Comparison of ENCODE assay signal across 30 mouse cellular contexts in the genomic region with DNA sequence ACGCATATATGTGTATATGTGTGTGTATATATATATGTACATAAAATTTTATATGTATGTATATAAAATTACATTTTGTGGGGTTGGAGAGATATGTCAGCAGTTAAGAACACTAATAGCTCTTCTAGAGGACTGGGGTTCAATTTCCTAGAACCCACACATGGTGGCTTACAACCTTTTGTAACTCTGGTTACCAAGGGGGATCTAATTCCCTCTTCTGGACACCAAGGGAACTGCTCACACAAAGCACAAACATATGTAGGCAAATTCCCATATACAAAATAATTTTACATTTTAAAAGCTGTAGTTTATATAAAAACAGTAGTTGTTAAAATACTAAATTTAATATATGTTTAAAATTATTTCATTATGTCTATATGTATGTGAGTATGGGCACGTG. TPM values are rescaled to one million over a fixed set of nuclear protein-coding genes. Genes with fewer than 3 reads are reported as not detected.
DNase-seq lines count a peak whose midpoint lies in the region; ATAC-seq and TF ChIP-seq lines count a peak whose summit lies in the region.
"Had no signal": no experiment of that assay in that cellular context is flagged by ENCODE, and none has a peak within 500 bp of the region (broad histone marks: within the 10 kb centered on the region; RNA-seq: fewer than 3 reads in every experiment).

No protein-coding gene starts in this region.

- 91% methylated on average over 2 of the region's 2 CpGs for WGBS in intestine, postnatal 0 days
- 93% methylated on average over 2 of the region's 2 CpGs for WGBS in intestine, embryonic 15.5 days

- H3K9ac ChIP-seq in intestine, postnatal 0 days (ENCODE audit: low read depth, low read length), result no peak overlapping the region
- no peak overlapping the region for H3K9ac ChIP-seq in intestine, embryonic 15.5 days
- H3K9ac ChIP-seq in CH12.LX (ENCODE audit: insufficient read depth, low read depth), result no peak overlapping the region
- H3K9ac ChIP-seq: embryonic facial prominence, embryonic 13.5 days; forebrain, embryonic 15.5 days; hindbrain, embryonic 15.5 days; limb, embryonic 15.5 days; liver, embryonic 14.5 days; midbrain, embryonic 12.5 days had no signal

- ATAC-seq in intestine, postnatal 0 days, result no peak
- ATAC-seq in intestine, embryonic 15.5 days, result no peak
- ATAC-seq: forebrain, embryonic 15.5 days; inflammation-experienced regulatory T-cells, adult 6 months had no signal

- no peaks in the 10 kb centered on the region for H3K79me2 ChIP-seq in CH12.LX (replicated peaks; ENCODE audit: control insufficient read depth, extremely low read depth, insufficient read depth, poor library complexity, severe bottlenecking)

- H3K27me3 ChIP-seq in intestine, postnatal 0 days (replicated peaks; ENCODE audit: control insufficient read depth, insufficient read depth, low read length), result no peaks in the 10 kb centered on the region
- no peaks in the 10 kb centered on the region for H3K27me3 ChIP-seq in intestine, embryonic 15.5 days (replicated peaks)
- H3K27me3 ChIP-seq in CH12.LX (replicated peaks), result no peaks in the 10 kb centered on the region
- no peaks in the 10 kb centered on the region for H3K27me3 ChIP-seq in splenic B cell, adult 2 months (ENCODE audit: control insufficient read depth, insufficient read depth, low read length, poor library complexity, severe bottlenecking)
- H3K27me3 ChIP-seq: embryonic facial prominence, embryonic 13.5 days; forebrain, embryonic 15.5 days; hindbrain, embryonic 15.5 days; limb, embryonic 15.5 days; megakaryocyte, embryonic 14.5 days; midbrain, embryonic 12.5 days had no signal

- no peak for TF ChIP-seq POLR2A in CH12.LX (IDR thresholded peaks at IDR 0.05; ENCODE audit: low read depth, low read length)

- no peak overlapping the region for H3K4me2 ChIP-seq in intestine, postnatal 0 days (replicated peaks; ENCODE audit: low read depth)
- no peak overlapping the region for H3K4me2 ChIP-seq in intestine, embryonic 15.5 days (replicated peaks)
- H3K4me2 ChIP-seq in CH12.LX (ENCODE audit: insufficient read depth, low read depth, poor library complexity, severe bottlenecking), result no peak overlapping the region
- H3K4me2 ChIP-seq: embryonic facial prominence, embryonic 13.5 days; forebrain, embryonic 15.5 days; hindbrain, embryonic 15.5 days; limb, embryonic 15.5 days; midbrain, embryonic 12.5 days had no signal

- no peak for TF ChIP-seq EP300 in CH12.LX (IDR thresholded peaks at IDR 0.05; ENCODE audit: low read length)

- no peaks in the 10 kb centered on the region for H3K9me3 ChIP-seq in intestine, postnatal 0 days (ENCODE audit: control insufficient read depth)
- no peaks in the 10 kb centered on the region for H3K9me3 ChIP-seq in intestine, embryonic 15.5 days
- no peaks in the 10 kb centered on the region for H3K9me3 ChIP-seq in CH12.LX (replicated peaks; ENCODE audit: low read length)
- H3K9me3 ChIP-seq: embryonic facial prominence, embryonic 13.5 days; forebrain, embryonic 10.5 days; forebrain, embryonic 15.5 days; G1E; hindbrain, embryonic 10.5 days; hindbrain, embryonic 15.5 days; limb, embryonic 10.5 days; limb, embryonic 15.5 days; megakaryocyte, embryonic 14.5 days; midbrain, embryonic 12.5 days had no signal

- H3K4me3 ChIP-seq in intestine, postnatal 0 days (ENCODE audit: low read depth, low read length), result no peak overlapping the region
- H3K4me3 ChIP-seq in intestine, embryonic 15.5 days (replicated peaks), result no peak overlapping the region
- H3K4me3 ChIP-seq in CH12.LX (replicated peaks in 1 of 3; ENCODE audit: low read depth in 2 of 3, low read length in 2 of 3, poor library complexity in 1 of 3), result no peak overlapping the region
- H3K4me3 ChIP-seq: embryonic facial prominence, embryonic 13.5 days; forebrain, embryonic 10.5 days; forebrain, embryonic 15.5 days; hindbrain, embryonic 10.5 days; hindbrain, embryonic 15.5 days; limb, embryonic 10.5 days; limb, embryonic 15.5 days; megakaryocyte, embryonic 14.5 days; midbrain, embryonic 12.5 days had no signal

- peak; percentile 30 for TF ChIP-seq CTCF in intestine, postnatal 0 days (IDR thresholded peaks at IDR 0.05; ENCODE audit: low read depth)
- TF ChIP-seq CTCF in CH12.LX (conservative IDR thresholded peaks at IDR 0.05 in 1 of 2, IDR thresholded peaks at IDR 0.05 in 1 of 2; ENCODE audit: low read depth in 2 of 2, low read length in 2 of 2), result peak in 1 of 2 experiments; percentile 52; a peak in 2 of 4 replicates

- dilution Hi-C loops in CH12.LX (cut with MboI; ENCODE audit: extremely low pct_ligation_motif_present, extremely low pct_unique_long_range_greater_than_20kb, low sequenced_read_pairs), result no loop called here

- H3K36me3 ChIP-seq in intestine, postnatal 0 days (ENCODE audit: control insufficient read depth, insufficient read depth), result no peaks in the 10 kb centered on the region
- H3K36me3 ChIP-seq in intestine, embryonic 15.5 days, result no peaks in the 10 kb centered on the region
- no peaks in the 10 kb centered on the region for H3K36me3 ChIP-seq in CH12.LX (replicated peaks in 1 of 2; ENCODE audit: control insufficient read depth in 1 of 2, insufficient read depth in 1 of 2, low read length in 1 of 2)
- H3K36me3 ChIP-seq in splenic B cell, adult 2 months (ENCODE audit: control insufficient read depth, insufficient read depth, low read length, poor library complexity, severe bottlenecking), result no peaks in the 10 kb centered on the region
- H3K36me3 ChIP-seq: embryonic facial prominence, embryonic 13.5 days; forebrain, embryonic 10.5 days; forebrain, embryonic 15.5 days; hindbrain, embryonic 10.5 days; hindbrain, embryonic 15.5 days; limb, embryonic 10.5 days; limb, embryonic 15.5 days; midbrain, embryonic 12.5 days had no signal

- in situ Hi-C loops in CH12.LX (cut with MboI; ENCODE audit: low pct_ligation_motif_present, low pct_unique_long_range_greater_than_20kb, low sequenced_read_pairs), result no loop called here

- H3K27ac ChIP-seq in intestine, postnatal 0 days (ENCODE audit: low read depth, low read length), result no peak overlapping the region
- no peak overlapping the region for H3K27ac ChIP-seq in intestine, embryonic 15.5 days
- no peak overlapping the region for H3K27ac ChIP-seq in CH12.LX (ENCODE audit: insufficient read depth, low read depth)
- H3K27ac ChIP-seq: embryonic facial prominence, embryonic 13.5 days; forebrain, embryonic 10.5 days; forebrain, embryonic 15.5 days; hindbrain, embryonic 10.5 days; hindbrain, embryonic 15.5 days; limb, embryonic 10.5 days; limb, embryonic 15.5 days; liver, embryonic 14.5 days; midbrain, embryonic 12.5 days had no signal

- H3K4me1 ChIP-seq in intestine, postnatal 0 days (replicated peaks; ENCODE audit: control insufficient read depth, insufficient read depth, low read length), result no peaks in the 10 kb centered on the region
- H3K4me1 ChIP-seq in intestine, embryonic 15.5 days (replicated peaks), result no peaks in the 10 kb centered on the region
- no peaks in the 10 kb centered on the region for H3K4me1 ChIP-seq in CH12.LX (ENCODE audit: control insufficient read depth in 1 of 2, insufficient read depth in 2 of 2)
- H3K4me1 ChIP-seq: embryonic facial prominence, embryonic 13.5 days; hindbrain, embryonic 10.5 days; hindbrain, embryonic 15.5 days; limb, embryonic 10.5 days; limb, embryonic 15.5 days had no signal

- peak; percentile 7 for DNase-seq in 3T3-L1 (ENCODE audit: low read depth, low spot score)
- no peak for DNase-seq in CH12.LX (ENCODE audit: extremely low read depth)
- DNase-seq in splenic B cell, adult 2 months (ENCODE audit: low read depth, low spot score), result peak; percentile 21
- DNase-seq in adrenal gland, adult 8-10 months, result no peak
- DNase-seq in ovary, postnatal 36 days (ENCODE audit: low spot score), result no peak
- DNase-seq: adrenal gland, adult 2 months; cerebellum, adult 11-12 months; cerebellum, adult 9-11 months; heart, postnatal 14 days; kidney, adult 2 months; kidney, postnatal 36 days; layer of hippocampus, postnatal 36 days; lung, postnatal 36 days; right cerebral cortex, postnatal 25 days; thymus, adult 2 months; thymus, postnatal 36 days had no signal

- peak; percentile 24 for TF ChIP-seq RAD21 in CH12.LX (IDR thresholded peaks at IDR 0.05; ENCODE audit: low read depth, low read length)

TF ChIP-seq in CH12.LX, 34 proteins besides CTCF, POLR2A, EP300 and RAD21:
- no peak for TF ChIP-seq MXI1 (IDR thresholded peaks at IDR 0.05; ENCODE audit: low read depth, low read length)
- TF ChIP-seq MAFK (IDR thresholded peaks at IDR 0.05; ENCODE audit: insufficient replicate concordance, low read length), result no peak
- no peak for TF ChIP-seq ZC3H11A (IDR thresholded peaks at IDR 0.05; ENCODE audit: low read depth, low read length)
- no peak for TF ChIP-seq IRF4 (IDR thresholded peaks at IDR 0.05; ENCODE audit: low read depth, low read length)
- TF ChIP-seq TCF12 (IDR thresholded peaks at IDR 0.05; ENCODE audit: low read depth, low read length), result no peak
- no peak for TF ChIP-seq RCOR1 (conservative IDR thresholded peaks at IDR 0.05; ENCODE audit: low read depth, low read length)
- no peak for TF ChIP-seq BHLHE40 (IDR thresholded peaks at IDR 0.05; ENCODE audit: low read depth, low read length)
- TF ChIP-seq ELF1 (IDR thresholded peaks at IDR 0.05; ENCODE audit: low read depth, low read length), result no peak
- peak; percentile 36 for TF ChIP-seq SMC3 (IDR thresholded peaks at IDR 0.05; ENCODE audit: low read depth, low read length)

RNA-seq across cellular contexts. Expression of gene Rrm1, which starts 37.4 kb away (rescaled TPM):
- 22.7 and 23.4 TPM in 2 replicates for polyA plus RNA-seq in intestine, postnatal 0 days (2015; fragmentation: Nextera tagmentation; extraction: Ambion mirVana)
- 127 and 138 TPM in 2 replicates for polyA plus RNA-seq in intestine, embryonic 15.5 days (2015; fragmentation: Nextera tagmentation; extraction: Ambion mirVana)
- 156 and 191 TPM in 2 replicates for total RNA-seq in CH12.LX (2012; rRNA removed)
- total RNA-seq in CH12.LX (2014; rRNA removed), result 227 and 253 TPM in 2 replicates
- polyA plus RNA-seq in CH12.LX (2012; ENCODE audit: insufficient read length, low read depth), result 248 and 308 TPM in 2 replicates
- total RNA-seq in adrenal gland, adult 8-10 months (2022), result 10 to 100 TPM; 16.4 to 23.7 (median 20.3) TPM

Comparison
In these comparisons a context has a peak if more than half of its experiments do, and no peak if none do; other contexts are left out.
1. DNase-seq: peak in 3T3-L1 (single experiment) and splenic B cell, adult 2 months (single experiment); none in CH12.LX (single experiment), adrenal gland, adult 8-10 months (single experiment) and ovary, postnatal 36 days (single experiment).